Mouse (Mus musculus): ENCODE measurements around the gene Dffb. TPM values are rescaled to one million over a fixed set of nuclear protein-coding genes. Genes with fewer than 3 reads are reported as not detected.
"Not testable (repeated sequence)": the region's sequence is repeated elsewhere in the genome, so short reads cannot be mapped to it uniquely, and the experiment has no call there.

Gene Dffb
- total and polyA plus RNA-seq, 3 experiments: 2.9 to 13.5 (median 3.7) TPM

GRCm38 (mm10) chr4:153966651-153967050 lies 8.3 kb downstream of the Dffb start:
- DNase-seq: no peak

GRCm38 (mm10) chr4:153962631-153963030 lies 12.3 kb downstream of the Dffb start:
- no peak for DNase-seq

GRCm38 (mm10) chr4:153957444-153958250 lies 17.3 kb downstream of the Dffb start:
- DNase-seq: no peak

- DNase-seq: peak; percentile 97
These were observed 18.1 kb downstream of the Dffb start, which contains the start of gene A430005L14Rik for GRCm38 (mm10) chr4:153956569-153957405. TSS of gene A430005L14Rik (plus strand) at chr4:153957237.

- DNase-seq: no peak
These were observed 19.3 kb downstream of the Dffb start for GRCm38 (mm10) chr4:153955651-153956050.

- DNase-seq: no peak
These were observed 23.2 kb downstream of the Dffb start for GRCm38 (mm10) chr4:153951692-153952091.

GRCm38 (mm10) chr4:153951150-153951549 lies 23.8 kb downstream of the Dffb start:
- no peak for DNase-seq

GRCm38 (mm10) chr4:153950372-153950771 lies 24.6 kb downstream of the Dffb start:
- no peak for DNase-seq

GRCm38 (mm10) chr4:153945741-153946140 lies 29.2 kb downstream of the Dffb start:
- DNase-seq: no peak

GRCm38 (mm10) chr4:153944261-153944660 lies 30.7 kb downstream of the Dffb start:
- DNase-seq: no peak

- peak; percentile 10 for DNase-seq
These were observed 31.7 kb downstream of the Dffb start for GRCm38 (mm10) chr4:153943243-153943642.

GRCm38 (mm10) chr4:153929921-153930320 lies 45.0 kb downstream of the Dffb start:
- no peak for DNase-seq

- no peak for DNase-seq
These were observed 45.5 kb downstream of the Dffb start for GRCm38 (mm10) chr4:153929425-153929824.

GRCm38 (mm10) chr4:153928772-153929299 lies 46.1 kb downstream of the Dffb start:
- no peak for DNase-seq

- not testable (repeated sequence) for DNase-seq
These were observed 52.8 kb downstream of the Dffb start for GRCm38 (mm10) chr4:153922090-153922489.

- DNase-seq: no peak
These were observed 54.3 kb downstream of the Dffb start for GRCm38 (mm10) chr4:153920517-153921233.

GRCm38 (mm10) chr4:153917773-153918500 lies 57.0 kb downstream of the Dffb start:
- no peak for DNase-seq
